Mouse (Mus musculus): ENCODE data around the gene Lrrc28.

GRCm38 (mm10) chr7:67636161-67636560 lies 8.9 kb downstream of the Lrrc28 start:
- no peak for TF ChIP-seq POLR2A (IDR thresholded peaks at IDR 0.05; ENCODE audit: borderline replicate concordance, extremely low read depth, insufficient read depth, insufficient read length, poor library complexity, severe bottlenecking)
- no peak for TF ChIP-seq CTCF (IDR thresholded peaks at IDR 0.05; ENCODE audit: borderline replicate concordance, extremely low read depth, insufficient read depth, insufficient read length)
